Mouse (Mus musculus) brown adipose tissue, adult 24 weeks (tissue): Measurements from ENCODE around the gene B430306N03Rik. TPM values are rescaled to one million over a fixed set of nuclear protein-coding genes. Genes with fewer than 3 reads are reported as not detected.
A peak's percentile ranks its signal among the peaks of the same experiment; 100 is the strongest.
"Not testable (repeated sequence)": the region's sequence is repeated elsewhere in the genome, so short reads cannot be mapped to it uniquely, and the experiment has no call there.

ENCODE experiments used
- H3K27ac ChIP-seq: fragments of 200-500 bp; replicated peaks from 2 replicates; pipeline ENCODE4 v1.5.1; 2012; ENCODE audit warnings: low read depth, mild to moderate bottlenecking, low read length
- H3K4me1 ChIP-seq: fragments of 200-500 bp; 2 replicates; pipeline ENCODE4 v1.6.1; 2012; ENCODE audit warnings: low read length, mixed read lengths; ENCODE audit not compliant: control insufficient read depth, insufficient read depth, insufficient read length
- H3K4me3 ChIP-seq: fragments of 200-500 bp; 2 replicates; pipeline ENCODE4 v1.5.1; 2012; ENCODE audit warnings: low read depth, mild to moderate bottlenecking, low read length, moderate library complexity; ENCODE audit not compliant: insufficient read depth
- polyA plus RNA-seq: library from polyadenylated mRNA; stranded (reverse); fragments of >200 nt; gene quantifications from 2 replicates; pipeline ENCODE4 v1.2.4, GENCODE M21; 2012; ENCODE audit not compliant: missing spikeins, insufficient read depth, insufficient read length

Gene B430306N03Rik
- polyA plus RNA-seq, 1 experiment = not detected

DNA sequence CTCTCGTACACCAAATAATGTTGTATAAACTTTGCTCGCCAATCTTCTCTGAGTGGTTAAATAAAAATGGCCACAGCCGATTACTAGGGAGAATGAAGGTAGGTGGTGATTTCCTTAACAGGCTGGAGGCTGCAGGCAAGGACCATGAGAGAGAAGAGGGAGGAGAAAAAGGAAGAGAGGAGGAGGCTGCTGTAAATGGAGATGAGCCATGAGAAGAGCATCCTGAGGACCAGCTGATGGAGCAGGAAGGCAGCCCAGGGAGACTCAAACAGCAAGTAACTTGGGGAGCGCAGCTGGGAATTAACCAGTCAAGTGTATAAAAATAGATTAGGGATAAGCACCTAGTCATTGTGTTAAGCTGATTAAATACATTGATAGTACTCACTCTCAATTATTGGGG, 18.2 kb downstream of the B430306N03Rik start:
- no peaks in the 10 kb centered on the region for H3K4me1 ChIP-seq

DNA sequence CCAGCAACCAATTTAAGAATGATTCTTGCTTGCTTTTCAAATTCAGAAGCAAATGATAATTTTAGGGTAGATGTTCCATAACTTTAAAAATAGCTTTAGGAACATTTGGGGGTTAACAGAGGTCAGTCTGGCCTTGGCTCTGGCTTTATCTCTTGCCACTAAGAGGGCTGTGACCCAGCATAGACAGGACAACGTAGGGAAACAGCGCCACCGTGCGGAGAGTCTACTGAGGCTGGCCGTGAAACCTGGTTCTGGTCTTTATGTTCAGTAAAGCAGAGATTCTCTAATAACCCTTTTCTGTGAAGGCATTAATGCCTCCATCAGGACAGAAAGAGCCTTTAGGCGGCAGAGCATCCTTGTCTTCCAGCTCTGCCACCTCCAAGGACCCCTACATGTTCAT, 20.9 kb downstream of the B430306N03Rik start:
- H3K4me3 ChIP-seq = no peak overlapping the region
- no peak overlapping the region for H3K27ac ChIP-seq
- no peaks in the 10 kb centered on the region for H3K4me1 ChIP-seq

More for the DNA sequence above, 18.2 kb downstream of the B430306N03Rik start:
- Histone ChIP-seq H3K27ac (no peak overlapping the region), H3K4me3 (no peak overlapping the region)

DNA sequence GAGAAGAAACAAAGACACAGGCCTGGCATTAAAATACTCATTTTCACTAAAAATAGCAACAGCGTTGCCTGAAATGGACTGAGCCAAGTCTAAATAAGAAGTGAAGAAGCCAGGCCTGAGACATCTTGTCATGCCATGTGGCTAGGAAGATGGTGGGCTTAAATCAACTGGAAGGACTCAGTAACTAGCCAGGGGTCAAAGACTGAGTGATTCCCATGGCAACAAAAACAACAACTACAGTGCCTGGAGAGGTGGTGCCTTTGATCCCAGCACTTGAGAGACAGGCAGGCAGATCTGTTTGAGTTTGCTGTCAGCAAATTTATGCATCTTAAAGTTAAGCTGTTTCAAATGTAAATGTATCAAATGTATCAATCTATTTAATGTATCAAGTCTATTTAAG, 24.3 kb downstream of the B430306N03Rik start:
- no peaks in the 10 kb centered on the region for H3K4me1 ChIP-seq
- H3K27ac ChIP-seq = no peak overlapping the region
- H3K4me3 ChIP-seq = no peak overlapping the region

DNA sequence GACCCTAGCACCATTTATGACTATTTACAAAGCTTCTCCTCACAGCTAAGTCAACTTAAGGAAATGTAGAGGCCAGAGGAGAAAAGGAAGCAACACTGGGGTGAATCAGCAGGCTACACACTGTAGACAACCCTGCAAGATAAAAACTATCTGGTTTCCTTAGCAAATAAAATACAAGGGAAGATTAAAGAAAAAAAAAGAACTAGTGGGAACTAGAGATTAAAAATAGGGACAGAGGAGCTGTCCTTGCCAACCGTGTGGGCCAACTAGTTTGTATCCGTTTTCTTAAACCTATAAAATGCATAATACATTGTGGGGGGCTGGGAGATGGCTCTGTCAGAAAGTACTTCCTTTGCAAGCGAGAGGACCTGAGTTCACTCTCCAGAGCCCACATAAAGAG, 26.0 kb downstream of the B430306N03Rik start:
- Histone ChIP-seq H3K27ac (no peak overlapping the region), H3K4me3 (no peak overlapping the region), H3K4me1 (no peaks in the 10 kb centered on the region)

DNA sequence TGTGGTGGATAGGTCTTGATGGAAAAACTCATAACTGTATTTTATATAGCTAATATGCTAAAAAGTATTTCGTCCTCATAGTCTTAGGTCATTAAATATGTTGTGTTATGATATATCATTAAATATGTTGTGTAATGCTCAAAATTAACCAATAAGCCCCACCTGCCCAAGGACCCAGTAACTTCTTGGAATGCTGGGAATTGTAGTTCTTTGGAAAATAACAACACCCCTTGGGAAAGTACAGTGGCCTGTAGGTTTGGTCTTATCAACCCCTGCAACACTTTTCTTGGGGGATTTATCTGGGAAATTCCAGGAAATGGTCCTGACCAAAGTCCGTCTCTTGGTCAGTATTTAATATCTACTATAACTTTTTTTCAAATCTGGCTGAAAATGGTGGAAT, 27.1 kb downstream of the B430306N03Rik start:
- Histone ChIP-seq H3K4me3 (no peak overlapping the region), H3K4me1 (no peaks in the 10 kb centered on the region), H3K27ac (no peak overlapping the region)

DNA sequence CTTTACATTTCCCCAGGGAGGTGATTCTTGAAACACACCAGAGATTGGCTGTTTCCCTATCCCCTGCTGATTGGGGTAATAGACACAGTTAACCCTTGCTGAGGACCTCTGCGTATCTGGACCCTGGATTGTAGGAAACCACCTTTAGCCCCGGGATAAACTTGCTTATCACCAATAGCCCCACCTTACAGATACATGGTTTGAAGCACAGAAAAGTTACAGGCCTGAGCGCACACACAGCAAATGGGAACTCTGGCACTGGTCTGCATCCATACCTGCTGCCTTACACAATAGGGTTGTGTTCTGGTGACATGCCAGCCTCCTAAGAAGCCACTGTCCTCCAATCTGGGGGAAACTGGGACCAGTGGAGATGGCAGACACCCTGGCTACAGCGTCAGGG, 29.9 kb downstream of the B430306N03Rik start:
- no peak overlapping the region for H3K27ac ChIP-seq
- no peak overlapping the region for H3K4me3 ChIP-seq
- no peaks in the 10 kb centered on the region for H3K4me1 ChIP-seq

DNA sequence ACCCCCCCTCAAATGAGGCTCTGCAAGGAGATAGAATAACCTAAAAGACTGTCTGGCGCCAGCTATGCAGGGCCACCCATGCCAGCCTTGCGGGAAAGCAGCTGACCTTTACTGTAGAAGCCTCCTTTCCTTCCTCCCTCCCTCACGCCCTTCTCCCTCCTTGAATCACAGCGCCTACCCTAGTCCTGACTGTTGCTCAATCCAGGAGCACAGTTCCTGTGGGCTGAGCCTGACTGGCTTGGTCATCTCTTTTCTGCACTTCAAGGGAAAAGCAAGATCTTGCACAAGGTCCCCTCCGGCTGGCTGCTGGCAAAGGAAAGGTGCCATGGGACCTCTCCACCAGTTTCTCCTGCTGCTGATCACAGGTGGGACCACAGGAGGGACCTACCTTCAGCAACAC, 30.3 kb downstream of the B430306N03Rik start, which contains the start of gene Trem2:
Gene Trem2, plus strand, starts transcription at position 171 of the 400 bp plus-strand sequence.
- H3K27ac ChIP-seq = peak within 1 kb of the TSS; percentile 39
- H3K4me1 ChIP-seq = no peaks in the 10 kb centered on the region
- H3K4me3 ChIP-seq = peak within 1 kb of the TSS; percentile 32

DNA sequence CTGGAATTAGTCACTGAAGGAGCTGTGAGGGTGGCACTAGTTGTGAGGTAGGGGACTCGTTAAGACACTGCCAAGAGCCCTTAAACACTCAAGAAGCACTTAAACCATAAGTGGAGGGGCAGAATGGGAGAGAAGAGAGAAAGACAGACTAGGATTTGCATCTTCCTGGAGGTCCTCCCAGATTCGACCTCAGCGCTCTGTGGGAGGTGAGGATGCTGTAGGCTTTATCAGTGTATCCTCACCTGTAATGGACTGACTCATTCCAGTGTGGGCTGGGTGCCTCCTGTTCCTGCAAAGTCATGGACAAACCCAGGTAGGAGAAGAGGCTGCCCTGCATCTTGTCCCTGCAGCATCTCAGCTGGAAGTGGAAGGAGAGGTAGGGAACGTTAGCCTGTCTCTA, 30.9 kb downstream of the B430306N03Rik start:
- Histone ChIP-seq H3K27ac (peak overlapping the region; percentile 39), H3K4me3 (peak overlapping the region; percentile 32), H3K4me1 (no peaks in the 10 kb centered on the region)

DNA sequence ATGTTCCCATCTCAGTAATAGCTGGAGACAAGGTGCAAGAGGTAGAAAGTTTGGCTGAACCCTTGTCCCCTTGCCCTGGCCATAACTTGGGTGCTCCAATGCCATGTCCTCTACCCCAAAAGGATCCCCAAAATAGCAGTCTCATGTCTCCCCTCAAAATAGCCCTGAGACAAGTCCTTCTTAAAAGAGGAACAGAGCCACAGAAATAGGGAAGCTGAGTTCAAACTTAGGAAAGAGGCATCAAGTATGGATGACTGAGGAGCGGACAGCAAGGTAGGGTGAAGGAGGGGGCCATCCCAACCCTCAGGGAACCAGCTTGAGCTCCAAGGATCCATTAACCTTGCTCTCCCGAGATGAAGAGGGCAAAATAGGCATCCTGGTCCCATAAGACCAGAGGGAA, 31.3 kb downstream of the B430306N03Rik start:
- Histone ChIP-seq H3K4me3 (peak overlapping the region; percentile 32; the same call in 1 of the 2 replicates), H3K27ac (peak overlapping the region; percentile 39), H3K4me1 (no peaks in the 10 kb centered on the region)

DNA sequence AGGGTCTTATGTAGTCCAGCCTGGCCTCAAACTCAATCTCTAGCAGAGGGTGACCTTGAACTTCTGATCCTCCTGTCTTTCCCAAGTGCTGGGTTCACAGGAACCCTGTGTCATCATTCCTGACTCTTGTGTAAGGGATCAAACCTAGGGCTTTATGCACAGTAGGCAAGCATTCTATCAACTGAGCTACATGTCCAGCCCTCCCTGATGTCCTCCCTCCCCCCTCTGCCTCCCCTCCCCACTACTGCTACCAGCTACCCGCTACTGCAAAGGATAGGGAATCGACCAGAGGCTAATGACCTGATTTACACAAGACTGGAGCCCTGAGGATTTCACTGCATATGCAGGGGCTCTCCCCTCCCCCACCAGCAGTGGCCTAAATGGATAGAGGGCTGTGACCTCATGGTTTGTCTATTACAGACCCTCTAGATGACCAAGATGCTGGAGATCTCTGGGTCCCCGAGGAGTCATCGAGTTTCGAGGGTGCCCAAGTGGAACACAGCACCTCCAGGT, 34.8 kb downstream of the B430306N03Rik start:
- Histone ChIP-seq H3K27ac (no peak overlapping the region), H3K4me3 (no peak overlapping the region), H3K4me1 (no peaks in the 10 kb centered on the region)

DNA sequence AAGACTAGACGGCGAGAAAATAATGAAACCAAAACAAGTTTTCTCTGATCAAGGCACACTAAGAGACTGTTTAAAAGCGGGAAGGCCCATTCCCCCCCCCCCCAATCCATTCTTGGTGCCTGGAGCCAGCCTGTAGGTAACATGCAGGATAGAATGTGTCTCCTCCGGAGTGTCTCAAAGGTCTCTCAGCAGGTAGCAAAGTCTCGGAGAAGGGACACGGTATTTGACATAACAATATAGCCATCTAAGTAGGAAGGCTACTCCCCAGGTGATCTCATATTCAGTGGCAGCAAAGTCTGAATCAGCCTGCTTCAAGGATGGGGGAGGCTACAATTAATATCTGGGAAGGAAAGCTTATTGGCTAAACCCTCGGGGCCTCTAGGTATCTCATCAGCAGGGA, 37.0 kb downstream of the B430306N03Rik start:
- not testable (repeated sequence) for H3K27ac ChIP-seq, H3K4me3 ChIP-seq, H3K4me1 ChIP-seq

DNA sequence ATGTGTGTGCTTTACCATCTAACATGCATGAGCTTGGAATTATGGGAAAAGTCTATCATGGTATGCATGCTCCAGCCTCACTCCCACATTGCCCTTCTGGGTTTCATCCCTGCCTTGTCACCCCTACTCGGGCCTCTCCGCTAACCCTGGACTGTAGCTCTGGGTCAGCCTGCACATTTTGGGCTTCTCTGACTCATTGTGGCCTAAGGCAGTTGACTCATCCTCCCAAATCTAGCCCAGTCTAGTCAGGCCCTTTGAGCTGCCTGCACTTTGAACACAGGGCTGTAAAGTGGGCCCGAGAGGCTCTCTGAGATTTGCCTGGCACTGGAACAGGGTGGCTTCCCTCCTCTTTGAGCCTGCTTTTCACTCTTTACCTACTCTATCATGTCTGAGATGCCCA, 39.9 kb downstream of the B430306N03Rik start:
- no peak overlapping the region for H3K27ac ChIP-seq
- H3K4me1 ChIP-seq = no peaks in the 10 kb centered on the region
- H3K4me3 ChIP-seq = no peak overlapping the region

DNA sequence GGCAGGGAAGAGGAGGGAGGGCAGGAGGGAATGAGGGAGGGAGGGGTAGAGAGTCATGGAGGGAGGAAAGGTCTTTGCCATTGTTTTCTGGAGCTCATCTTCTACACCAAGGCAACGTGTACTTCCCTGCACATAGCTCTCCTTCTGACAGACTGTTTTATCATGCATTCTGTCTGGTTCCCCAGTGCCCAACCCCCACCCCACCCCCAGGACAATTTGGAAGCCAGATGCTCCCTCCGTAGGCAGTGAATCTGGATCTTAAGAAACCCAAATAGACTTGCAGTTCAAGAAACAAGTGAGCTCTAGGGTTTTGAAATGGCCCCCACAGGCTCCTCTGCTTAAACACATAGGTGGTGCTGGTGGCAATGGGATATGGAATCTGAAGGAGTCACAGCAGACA, 42.0 kb downstream of the B430306N03Rik start:
- Histone ChIP-seq H3K4me3 (no peak overlapping the region), H3K27ac (no peak overlapping the region), H3K4me1 (no peaks in the 10 kb centered on the region)

DNA sequence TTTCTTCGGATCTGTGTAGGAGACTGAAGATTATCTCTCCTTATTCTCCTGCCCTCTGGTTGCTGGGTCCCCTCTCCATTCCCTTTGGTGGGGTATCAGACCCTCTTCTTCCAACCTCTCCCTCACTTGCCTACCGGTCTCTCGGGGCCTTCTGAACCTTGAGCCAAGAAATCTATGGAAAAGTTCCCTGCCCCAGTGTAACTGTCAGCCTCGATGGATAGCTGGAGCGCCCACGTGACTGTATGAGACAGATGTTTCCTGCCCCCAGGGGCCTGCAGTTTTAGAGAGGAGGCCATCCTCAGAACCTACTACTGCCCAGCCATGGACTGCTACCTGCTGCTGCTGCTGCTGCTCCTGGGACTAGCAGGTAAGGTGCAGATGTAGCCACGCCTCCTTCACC, 43.7 kb downstream of the B430306N03Rik start, which contains the start of gene Treml1:
Gene Treml1, plus strand, starts transcription at position 301 of the 400 bp plus-strand sequence.
- no peak within 1 kb of the TSS for H3K27ac ChIP-seq
- no peak within 1 kb of the TSS for H3K4me3 ChIP-seq
- H3K4me1 ChIP-seq = no peaks in the 10 kb centered on the region

DNA sequence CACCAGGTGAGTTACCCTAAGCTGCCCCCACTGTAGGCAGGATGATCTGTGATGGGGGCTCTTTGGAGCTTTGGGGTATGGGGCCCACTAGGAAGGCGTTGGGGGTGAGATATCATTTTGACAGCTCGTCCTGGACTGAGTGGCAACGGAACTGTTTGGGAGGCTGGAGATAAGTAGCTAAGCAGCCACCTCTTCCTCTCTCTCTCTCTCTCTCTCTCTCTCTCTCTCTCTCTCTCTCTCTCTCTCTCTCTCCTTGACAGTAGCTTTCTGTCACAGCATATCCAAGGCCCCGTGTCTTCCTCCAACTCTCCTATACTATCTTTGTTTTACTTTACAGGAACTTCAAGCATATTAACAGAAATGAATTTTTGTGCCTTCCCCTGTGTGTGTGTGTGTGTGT, 44.5 kb downstream of the B430306N03Rik start:
- H3K27ac ChIP-seq = no peak overlapping the region
- no peak overlapping the region for H3K4me3 ChIP-seq
- no peaks in the 10 kb centered on the region for H3K4me1 ChIP-seq

DNA sequence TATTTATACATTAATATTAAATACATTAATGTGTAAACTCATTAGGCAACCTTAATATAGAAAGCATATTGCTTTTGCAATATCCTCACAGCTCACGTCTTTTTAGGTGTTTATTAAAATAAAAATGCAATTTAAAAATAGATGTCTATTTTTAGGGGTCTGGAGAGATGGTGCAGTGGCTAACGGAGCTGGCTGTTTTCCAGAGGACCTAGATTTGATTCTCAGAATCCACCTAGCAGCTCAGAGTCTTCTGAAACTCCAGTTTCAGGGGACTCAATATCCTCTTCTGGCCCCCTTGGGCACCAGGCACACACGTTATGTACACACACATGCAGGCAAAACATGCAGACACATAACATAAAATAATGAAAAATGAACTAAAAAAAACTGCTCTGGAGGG, 46.4 kb downstream of the B430306N03Rik start:
- no peaks in the 10 kb centered on the region for H3K4me1 ChIP-seq
- H3K27ac ChIP-seq = no peak overlapping the region

More for the DNA sequence above, 46.4 kb downstream of the B430306N03Rik start:
- no peak overlapping the region for H3K4me3 ChIP-seq
